Mouse (Mus musculus): ENCODE results near the gene Ppfia3. TPM values are rescaled to one million over a fixed set of nuclear protein-coding genes. Genes with fewer than 3 reads are reported as not detected.

Gene Ppfia3
- polyA plus RNA-seq, 1 experiment: 7.2 TPM

- TF ChIP-seq EP300 (IDR thresholded peaks at IDR 0.05; ENCODE audit: insufficient read depth, low read depth, low read length): no peak
- no peak for TF ChIP-seq POLR2A (IDR thresholded peaks at IDR 0.05; ENCODE audit: insufficient read depth, low read length)
- TF ChIP-seq CTCF (IDR thresholded peaks at IDR 0.05; ENCODE audit: low read depth, low read length): no peak
- no peak overlapping the region for H3K4me3 ChIP-seq (ENCODE audit: low read depth, low read length)
- no peaks in the 10 kb centered on the region for H3K4me1 ChIP-seq (ENCODE audit: control insufficient read depth, insufficient read depth, low read length)
- no peaks in the 10 kb centered on the region for H3K27me3 ChIP-seq (ENCODE audit: control insufficient read depth, insufficient read depth, low read length, poor library complexity, severe bottlenecking)
- H3K27ac ChIP-seq (ENCODE audit: insufficient read depth, low read length): no peak overlapping the region
- H3K36me3 ChIP-seq (ENCODE audit: control insufficient read depth, insufficient read depth, low read length, poor library complexity, severe bottlenecking): no peaks in the 10 kb centered on the region
- no peak overlapping the region for H3K9ac ChIP-seq (ENCODE audit: low read depth, poor library complexity, severe bottlenecking)
- H3K9me3 ChIP-seq (replicated peaks; ENCODE audit: control insufficient read depth, insufficient read depth, low read length, poor library complexity, severe bottlenecking): no peaks in the 10 kb centered on the region
These were observed 10.7 kb downstream of the Ppfia3 start for GRCm38 (mm10) chr7:45356087-45356486.

GRCm38 (mm10) chr7:45355318-45356020 is 11.3 kb downstream of the Ppfia3 start:
- Histone ChIP-seq H3K9ac (ENCODE audit: low read depth, poor library complexity, severe bottlenecking) (no peak overlapping the region), H3K4me1 (ENCODE audit: control insufficient read depth, insufficient read depth, low read length) (no peaks in the 10 kb centered on the region), H3K9me3 (replicated peaks; ENCODE audit: control insufficient read depth, insufficient read depth, low read length, poor library complexity, severe bottlenecking) (no peaks in the 10 kb centered on the region), H3K36me3 (ENCODE audit: control insufficient read depth, insufficient read depth, low read length, poor library complexity, severe bottlenecking) (no peaks in the 10 kb centered on the region), H3K4me3 (ENCODE audit: low read depth, low read length) (no peak overlapping the region), H3K27me3 (ENCODE audit: control insufficient read depth, insufficient read depth, low read length, poor library complexity, severe bottlenecking) (no peaks in the 10 kb centered on the region), H3K27ac (ENCODE audit: insufficient read depth, low read length) (no peak overlapping the region)
- no peak for TF ChIP-seq POLR2A (IDR thresholded peaks at IDR 0.05; ENCODE audit: insufficient read depth, low read length)
- TF ChIP-seq CTCF (IDR thresholded peaks at IDR 0.05; ENCODE audit: low read depth, low read length): no peak

GRCm38 (mm10) chr7:45353041-45353440 is 13.8 kb downstream of the Ppfia3 start:
- no peaks in the 10 kb centered on the region for H3K9me3 ChIP-seq (replicated peaks; ENCODE audit: control insufficient read depth, insufficient read depth, low read length, poor library complexity, severe bottlenecking)
- H3K27ac ChIP-seq (ENCODE audit: insufficient read depth, low read length): no peak overlapping the region
- no peak for TF ChIP-seq CTCF (IDR thresholded peaks at IDR 0.05; ENCODE audit: low read depth, low read length)
- H3K36me3 ChIP-seq (ENCODE audit: control insufficient read depth, insufficient read depth, low read length, poor library complexity, severe bottlenecking): no peaks in the 10 kb centered on the region
- no peaks in the 10 kb centered on the region for H3K4me1 ChIP-seq (ENCODE audit: control insufficient read depth, insufficient read depth, low read length)
- H3K27me3 ChIP-seq (ENCODE audit: control insufficient read depth, insufficient read depth, low read length, poor library complexity, severe bottlenecking): no peaks in the 10 kb centered on the region
- H3K9ac ChIP-seq (ENCODE audit: low read depth, poor library complexity, severe bottlenecking): peak overlapping the region; percentile 55; the same call in 1 of the 2 replicates
- peak overlapping the region; percentile 87 for H3K4me3 ChIP-seq (ENCODE audit: low read depth, low read length)

GRCm38 (mm10) chr7:45346905-45347304 is 19.9 kb downstream of the Ppfia3 start:
- TF ChIP-seq POLR2A (IDR thresholded peaks at IDR 0.05; ENCODE audit: insufficient read depth, low read length): no peak
- TF ChIP-seq CTCF (IDR thresholded peaks at IDR 0.05; ENCODE audit: low read depth, low read length): no peak
- TF ChIP-seq EP300 (IDR thresholded peaks at IDR 0.05; ENCODE audit: insufficient read depth, low read depth, low read length): no peak
- H3K4me3 ChIP-seq (ENCODE audit: low read depth, low read length): peak overlapping the region; percentile 22; the same call in 1 of the 2 replicates
- H3K36me3 ChIP-seq (ENCODE audit: control insufficient read depth, insufficient read depth, low read length, poor library complexity, severe bottlenecking): no peaks in the 10 kb centered on the region
- no peak overlapping the region for H3K27ac ChIP-seq (ENCODE audit: insufficient read depth, low read length)
- no peak overlapping the region for H3K9ac ChIP-seq (ENCODE audit: low read depth, poor library complexity, severe bottlenecking)
- no peaks in the 10 kb centered on the region for H3K4me1 ChIP-seq (ENCODE audit: control insufficient read depth, insufficient read depth, low read length)
- no peaks in the 10 kb centered on the region for H3K27me3 ChIP-seq (ENCODE audit: control insufficient read depth, insufficient read depth, low read length, poor library complexity, severe bottlenecking)
- no peaks in the 10 kb centered on the region for H3K9me3 ChIP-seq (replicated peaks; ENCODE audit: control insufficient read depth, insufficient read depth, low read length, poor library complexity, severe bottlenecking)

- peak overlapping the region; percentile 6; the same call in 1 of the 2 replicates for H3K9ac ChIP-seq (ENCODE audit: low read depth, poor library complexity, severe bottlenecking)
These were observed 23.3 kb downstream of the Ppfia3 start for GRCm38 (mm10) chr7:45343543-45343942.

GRCm38 (mm10) chr7:45342081-45342480 is 24.7 kb downstream of the Ppfia3 start:
- TF ChIP-seq EP300 (IDR thresholded peaks at IDR 0.05; ENCODE audit: insufficient read depth, low read depth, low read length): no peak
- no peak for TF ChIP-seq POLR2A (IDR thresholded peaks at IDR 0.05; ENCODE audit: insufficient read depth, low read length)
- peak overlapping the region; percentile 29 for H3K4me3 ChIP-seq (ENCODE audit: low read depth, low read length)

More at GRCm38 (mm10) chr7:45343543-45343942, 23.3 kb downstream of the Ppfia3 start:
- Histone ChIP-seq H3K4me1 (ENCODE audit: control insufficient read depth, insufficient read depth, low read length) (no peaks in the 10 kb centered on the region), H3K4me3 (ENCODE audit: low read depth, low read length) (peak overlapping the region; percentile 61), H3K27me3 (ENCODE audit: control insufficient read depth, insufficient read depth, low read length, poor library complexity, severe bottlenecking) (no peaks in the 10 kb centered on the region), H3K27ac (ENCODE audit: insufficient read depth, low read length) (no peak overlapping the region), H3K36me3 (ENCODE audit: control insufficient read depth, insufficient read depth, low read length, poor library complexity, severe bottlenecking) (no peaks in the 10 kb centered on the region), H3K9me3 (replicated peaks; ENCODE audit: control insufficient read depth, insufficient read depth, low read length, poor library complexity, severe bottlenecking) (no peaks in the 10 kb centered on the region)
- TF ChIP-seq CTCF (IDR thresholded peaks at IDR 0.05; ENCODE audit: low read depth, low read length) (peak; percentile 80), EP300 (IDR thresholded peaks at IDR 0.05; ENCODE audit: insufficient read depth, low read depth, low read length) (peak; percentile 58; the same call in 1 of the 2 replicates), POLR2A (IDR thresholded peaks at IDR 0.05; ENCODE audit: insufficient read depth, low read length) (no peak)

More at GRCm38 (mm10) chr7:45342081-45342480, 24.7 kb downstream of the Ppfia3 start:
- Histone ChIP-seq H3K4me1 (ENCODE audit: control insufficient read depth, insufficient read depth, low read length) (peaks cover 4% of the 10 kb centered on the region), H3K27ac (ENCODE audit: insufficient read depth, low read length) (peak overlapping the region; percentile 55; the same call in 1 of the 2 replicates), H3K36me3 (ENCODE audit: control insufficient read depth, insufficient read depth, low read length, poor library complexity, severe bottlenecking) (no peaks in the 10 kb centered on the region), H3K27me3 (ENCODE audit: control insufficient read depth, insufficient read depth, low read length, poor library complexity, severe bottlenecking) (no peaks in the 10 kb centered on the region), H3K9ac (ENCODE audit: low read depth, poor library complexity, severe bottlenecking) (no peak overlapping the region), H3K9me3 (replicated peaks; ENCODE audit: control insufficient read depth, insufficient read depth, low read length, poor library complexity, severe bottlenecking) (no peaks in the 10 kb centered on the region)
